Mouse (Mus musculus): Measurements from ENCODE around the gene Kcnj6. TPM values are rescaled to one million over a fixed set of nuclear protein-coding genes. Genes with fewer than 3 reads are reported as not detected.

Kcnj6 gene
- polyA plus RNA-seq, 1 experiment from 2014 or later, result not detected

GRCm38 (mm10) chr16:94714483-94714882 is 283.0 kb downstream of the Kcnj6 start:
- WGBS, result 56% methylated on average over 14 of the region's 14 CpGs
- Histone ChIP-seq H3K36me3 (no peaks in the 10 kb centered on the region), H3K4me3 (no peak overlapping the region), H3K4me1 (peaks cover 15% of the 10 kb centered on the region), H3K9me3 (replicated peaks) (peaks cover 3% of the 10 kb centered on the region; the same call in 1 of the 2 replicates), H3K27ac (no peak overlapping the region), H3K27me3 (ENCODE audit: low read depth, poor library complexity, severe bottlenecking) (no peaks in the 10 kb centered on the region)
- DNase-seq (ENCODE audit: low spot score), result peak; percentile 34

GRCm38 (mm10) chr16:94713480-94714094 is 283.9 kb downstream of the Kcnj6 start:
- peak; percentile 86 for DNase-seq (ENCODE audit: low spot score)
- Histone ChIP-seq H3K4me1 (peaks cover 15% of the 10 kb centered on the region), H3K36me3 (no peaks in the 10 kb centered on the region), H3K4me3 (peak overlapping the region; percentile 38), H3K9me3 (replicated peaks) (peaks cover 3% of the 10 kb centered on the region; the same call in 1 of the 2 replicates), H3K27me3 (ENCODE audit: low read depth, poor library complexity, severe bottlenecking) (no peaks in the 10 kb centered on the region), H3K27ac (no peak overlapping the region)
- 9% methylated on average over 25 of the region's 25 CpGs for WGBS

GRCm38 (mm10) chr16:94701971-94702370 is 295.5 kb downstream of the Kcnj6 start:
- Histone ChIP-seq H3K27me3 (ENCODE audit: low read depth, poor library complexity, severe bottlenecking) (no peaks in the 10 kb centered on the region), H3K36me3 (no peaks in the 10 kb centered on the region), H3K4me3 (no peak overlapping the region), H3K27ac (no peak overlapping the region), H3K4me1 (no peaks in the 10 kb centered on the region), H3K9me3 (replicated peaks) (no peaks in the 10 kb centered on the region)
- no peak for DNase-seq (ENCODE audit: low spot score)
- WGBS, result 92% methylated on average over 4 of the region's 4 CpGs

- no peak for DNase-seq (ENCODE audit: low spot score)
- H3K27ac ChIP-seq, result no peak overlapping the region
- 85% methylated on average over 4 of the region's 4 CpGs for WGBS
- H3K9me3 ChIP-seq (replicated peaks), result no peaks in the 10 kb centered on the region
- H3K4me3 ChIP-seq, result no peak overlapping the region
- no peaks in the 10 kb centered on the region for H3K4me1 ChIP-seq
- H3K27me3 ChIP-seq (ENCODE audit: low read depth, poor library complexity, severe bottlenecking), result no peaks in the 10 kb centered on the region
- H3K36me3 ChIP-seq, result peaks cover 3% of the 10 kb centered on the region
Measured at GRCm38 (mm10) chr16:94701141-94701540, 296.4 kb downstream of the Kcnj6 start.

Small RNA genes lying within 50 kb of the gene (microRNA-seq; reads per million reads assigned to microRNA genes)
- not detected for gene Gm22745
